Mouse (Mus musculus) R1 (cell line): ENCODE measurements around the gene Tpx2.

ENCODE experiments used
- DNase-seq: peaks from one replicate; pipeline ENCODE4 v3.0.0-alpha.2; 2018; ENCODE audit warnings: low read depth, low spot score

Gene Tpx2

GRCm38 (mm10) chr2:152914310-152915120 lies 66.8 kb downstream of the Tpx2 start:
- peak; percentile 85 for DNase-seq

DNA sequence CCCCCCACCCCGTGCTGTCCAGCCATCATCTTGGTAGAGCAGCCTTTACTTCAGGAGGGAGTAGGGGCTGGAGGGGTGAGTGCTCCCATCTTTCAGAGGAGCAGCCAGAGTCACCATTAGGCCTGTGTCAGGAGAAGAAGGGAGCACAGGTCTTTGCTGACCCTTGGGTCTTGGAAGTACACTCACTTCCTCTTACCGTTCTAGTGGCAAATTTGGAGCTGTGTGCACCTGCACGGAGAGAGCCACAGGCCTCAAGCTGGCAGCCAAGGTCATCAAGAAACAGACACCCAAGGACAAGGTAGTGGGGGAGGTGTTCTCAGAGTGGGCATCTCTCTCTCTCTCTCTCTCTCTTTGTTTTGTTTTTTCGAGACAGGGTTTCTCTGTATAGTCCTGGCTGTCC lies 67.7 kb downstream of the Tpx2 start:
- no peak for DNase-seq

GRCm38 (mm10) chr2:152916111-152916510 lies 68.3 kb downstream of the Tpx2 start:
- DNase-seq = no peak

DNA sequence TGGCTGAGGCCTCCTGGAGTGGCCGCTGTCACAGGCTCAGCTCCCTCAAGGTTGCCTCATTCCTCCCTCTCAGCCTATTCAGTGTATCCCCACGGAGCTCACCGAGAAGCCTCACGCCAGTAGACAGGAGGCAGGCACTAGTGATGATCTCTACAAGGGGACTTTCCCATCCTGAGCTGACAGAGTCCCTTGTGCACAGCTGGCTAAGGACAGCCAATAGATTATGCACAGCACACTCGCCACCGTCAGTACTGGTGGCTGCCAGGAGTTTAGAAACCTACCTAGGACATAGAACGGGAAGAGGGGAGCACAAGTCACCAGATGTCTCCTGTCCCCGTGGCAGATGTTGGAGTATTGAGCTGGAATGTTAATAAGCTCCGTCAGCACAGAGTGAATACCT lies 69.9 kb downstream of the Tpx2 start:
- DNase-seq = no peak

- no peak for DNase-seq
Measured at GRCm38 (mm10) chr2:152922376-152922775, 74.6 kb downstream of the Tpx2 start.

DNA sequence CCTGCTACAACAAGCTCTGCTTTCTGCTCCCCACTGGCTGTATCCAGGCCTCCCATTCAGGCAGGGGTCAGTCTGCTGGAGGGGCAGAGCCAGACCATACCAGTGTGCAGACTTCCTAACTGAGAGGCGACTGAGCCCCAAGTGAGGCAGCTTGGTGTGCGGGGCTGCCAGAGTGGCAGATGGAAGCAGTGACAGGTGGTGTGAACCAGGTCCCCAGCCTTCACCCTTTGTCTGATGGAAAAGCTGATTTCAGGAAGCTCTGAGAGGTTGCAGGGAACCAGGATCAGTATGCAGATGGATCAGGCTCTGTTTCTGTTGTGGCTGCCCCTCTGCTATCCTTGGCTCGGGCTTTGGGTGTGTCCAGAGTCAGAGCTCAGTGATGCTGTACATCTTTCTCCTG lies 75.9 kb downstream of the Tpx2 start:
- DNase-seq = no peak

GRCm38 (mm10) chr2:152924128-152924527 lies 76.4 kb downstream of the Tpx2 start:
- DNase-seq = no peak

DNA sequence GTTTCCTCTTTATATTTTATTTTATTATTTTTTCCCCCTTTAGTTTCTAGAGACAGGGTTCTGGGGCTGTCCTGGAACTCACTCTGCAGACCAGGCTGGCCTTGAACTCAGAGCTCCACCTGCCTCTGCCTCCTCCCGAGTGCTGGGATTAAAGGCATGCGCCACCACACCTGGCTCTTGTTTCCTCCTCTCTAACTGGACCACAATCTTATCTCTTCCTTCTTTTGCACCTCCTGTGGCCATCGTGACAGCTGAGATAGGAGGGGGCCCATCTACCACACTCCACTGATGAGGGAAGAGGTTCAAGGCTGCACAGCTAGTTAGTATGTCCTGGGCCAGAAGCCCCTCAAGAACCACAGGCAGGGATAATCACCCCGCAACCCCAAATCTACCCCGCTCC lies 76.8 kb downstream of the Tpx2 start:
- DNase-seq = no peak

DNA sequence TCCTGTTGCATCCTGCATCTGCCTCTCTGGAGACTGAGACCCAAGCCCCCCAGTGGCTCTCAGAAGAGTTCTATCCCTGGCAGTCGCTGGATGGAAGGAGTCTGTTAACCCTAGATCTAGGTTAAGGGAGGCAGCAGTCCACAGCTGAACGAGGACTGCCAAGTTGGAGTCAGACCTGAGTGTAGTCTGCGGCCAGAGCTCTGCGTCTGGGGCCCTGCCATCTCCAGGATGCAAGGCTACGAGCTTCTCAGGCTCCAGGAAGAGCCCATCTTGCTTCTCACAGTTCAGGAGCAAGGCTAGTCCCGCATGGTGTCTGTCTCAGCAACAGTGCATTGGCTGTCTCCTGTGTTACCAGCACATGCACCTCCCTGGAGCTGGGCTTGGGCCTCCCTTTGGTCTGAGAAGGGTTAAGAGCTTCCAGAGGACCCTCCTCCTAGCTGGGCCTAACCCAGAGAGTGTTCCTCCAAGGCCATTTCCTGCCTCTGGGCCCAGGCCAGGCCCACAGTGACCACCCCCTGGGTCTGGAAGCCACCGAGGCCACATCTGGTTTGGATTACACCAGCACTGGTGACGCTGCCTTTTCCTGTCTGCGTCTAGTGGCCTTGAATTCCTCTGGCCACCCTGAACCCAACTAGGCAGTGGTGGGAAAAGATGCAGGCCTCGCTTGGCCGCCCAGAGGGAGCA lies 77.6 kb downstream of the Tpx2 start:
- DNase-seq = no peak

GRCm38 (mm10) chr2:152926896-152927295 lies 79.1 kb downstream of the Tpx2 start:
- DNase-seq = no peak

DNA sequence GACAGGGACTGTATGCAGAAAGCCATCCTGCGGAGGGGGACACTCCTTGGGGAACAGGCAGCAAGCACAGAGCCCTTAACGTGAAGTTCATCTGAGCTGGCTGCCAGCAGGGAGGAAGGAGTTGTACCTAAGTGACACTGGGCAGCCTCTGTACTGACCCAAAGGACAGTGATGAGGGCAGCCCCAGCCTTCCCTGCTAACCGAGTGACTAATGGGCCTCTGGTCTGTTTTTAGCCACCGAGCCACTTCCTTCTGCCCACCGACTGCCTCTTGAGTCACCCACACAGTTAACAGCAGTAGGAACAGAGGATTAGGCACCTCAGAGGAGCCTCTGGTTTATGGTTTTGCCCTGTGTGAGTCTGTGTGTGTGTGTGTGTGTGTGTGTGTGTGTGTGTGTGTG lies 79.6 kb downstream of the Tpx2 start:
- no peak for DNase-seq

- no peak for DNase-seq
Measured at GRCm38 (mm10) chr2:152928219-152928987, 80.6 kb downstream of the Tpx2 start.

DNA sequence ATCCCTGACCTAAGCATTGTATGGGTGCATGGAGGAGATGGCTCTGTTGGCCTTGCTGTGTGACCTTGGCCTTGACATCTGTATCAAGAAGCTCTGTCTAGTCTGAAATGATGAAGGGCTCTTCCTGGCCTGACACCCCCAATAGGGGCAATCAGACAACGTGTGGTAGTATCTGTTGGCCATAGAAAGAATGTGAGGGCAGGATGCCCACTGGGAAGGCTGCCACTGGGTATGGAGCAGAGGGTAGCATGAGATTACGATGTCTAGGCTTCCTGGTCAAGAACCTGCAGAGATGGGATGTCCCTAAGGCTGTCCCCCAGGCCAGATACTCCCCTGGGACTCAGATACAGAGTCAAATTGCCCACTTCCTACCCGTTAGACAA lies 81.2 kb downstream of the Tpx2 start:
- DNase-seq = no peak

DNA sequence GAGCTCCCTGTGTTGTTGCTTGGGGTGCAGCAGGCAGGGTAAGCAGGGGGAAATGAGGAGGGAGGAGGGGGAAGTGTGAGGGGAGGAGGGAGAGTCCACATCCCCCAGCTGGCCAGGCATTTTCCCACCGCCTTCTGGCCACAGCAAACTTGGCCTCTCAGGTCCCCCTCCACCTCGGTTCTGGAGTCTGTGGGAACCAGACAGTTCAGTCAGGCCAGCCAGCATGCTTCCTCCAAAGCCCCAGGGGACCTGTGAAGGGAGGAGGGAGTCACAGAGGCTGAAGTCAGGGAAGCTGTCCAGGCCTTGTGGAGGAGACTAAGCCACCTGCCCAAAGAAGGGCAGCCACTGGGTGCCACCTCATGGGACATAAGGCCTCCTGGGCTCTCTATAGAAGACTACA lies 82.5 kb downstream of the Tpx2 start:
- no peak for DNase-seq

DNA sequence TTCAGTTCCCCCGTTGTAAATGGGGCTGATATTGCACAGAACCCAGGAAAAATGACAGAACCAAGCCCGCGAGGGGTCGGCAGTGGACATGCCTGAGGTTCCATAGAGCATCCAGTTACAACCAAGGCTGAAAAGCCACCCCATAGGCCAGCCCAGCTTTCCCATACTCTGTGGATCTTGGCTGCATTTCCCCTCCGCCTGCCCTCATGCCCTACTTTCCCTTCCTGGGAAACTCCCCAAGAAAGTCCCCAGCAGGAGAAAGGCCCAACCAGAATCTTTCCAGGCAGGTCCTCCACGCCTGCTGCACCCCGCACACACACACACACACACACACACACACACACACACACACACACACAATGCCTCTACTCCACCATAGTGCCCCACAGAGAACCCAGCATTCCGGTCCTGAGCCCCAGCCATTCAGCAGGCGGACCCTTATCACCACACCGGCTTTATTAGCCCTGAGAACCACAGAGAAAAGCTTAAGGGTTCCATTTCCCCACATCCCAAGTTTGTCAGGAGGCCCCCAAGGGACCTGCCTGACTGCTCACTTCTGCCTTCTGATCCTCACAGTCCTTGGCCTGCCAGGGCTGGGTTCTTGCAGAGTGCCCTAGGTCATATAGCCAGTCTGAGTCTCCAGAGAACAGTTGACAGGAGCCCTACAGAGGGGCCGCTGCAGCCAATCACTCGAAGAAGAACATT lies 83.8 kb downstream of the Tpx2 start:
- no peak for DNase-seq

GRCm38 (mm10) chr2:152933048-152933447 lies 85.3 kb downstream of the Tpx2 start, which contains the start of gene Foxs1:
Gene Foxs1, minus strand, starts transcription at chr2:152933208.
- no peak for DNase-seq

DNA sequence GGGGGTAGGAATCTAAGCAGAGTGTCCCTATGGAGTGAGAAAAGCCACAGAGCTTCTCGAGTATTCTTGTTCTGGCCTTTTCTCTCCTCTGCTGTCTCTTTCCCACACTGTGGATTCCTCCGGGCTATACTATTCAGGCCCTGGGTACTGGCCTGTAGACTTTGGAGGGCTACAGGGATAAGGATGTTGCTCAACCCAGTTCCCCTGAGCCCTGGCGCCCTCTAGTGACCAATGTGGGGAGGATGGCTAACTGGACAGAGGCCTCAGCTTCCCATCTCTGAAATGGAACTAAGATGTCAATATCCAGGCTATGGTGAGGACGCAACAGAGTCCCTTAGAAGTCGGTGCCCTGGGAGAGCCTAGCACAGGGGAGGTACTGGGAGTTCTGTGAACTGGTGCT lies 85.8 kb downstream of the Tpx2 start:
- DNase-seq = peak; percentile 71

DNA sequence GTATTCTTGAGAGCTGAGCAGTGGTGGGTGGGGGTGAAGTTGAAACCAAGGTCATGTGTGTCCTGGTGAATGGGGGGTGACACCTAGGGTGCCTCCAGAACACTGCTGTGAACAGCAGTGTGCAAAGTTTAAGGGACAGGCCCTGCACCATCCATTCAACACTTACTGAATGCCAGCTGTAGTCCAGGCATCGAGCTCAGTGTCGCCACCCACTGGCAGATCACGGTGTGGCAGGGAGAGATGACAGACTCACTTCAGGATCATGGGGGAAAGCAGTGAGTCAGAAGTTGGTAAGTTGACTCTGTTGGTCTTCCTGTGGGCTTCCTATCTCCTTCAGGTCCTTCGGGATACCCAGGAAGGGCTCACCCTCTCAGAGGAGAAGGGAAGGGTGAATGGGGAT lies 92.1 kb downstream of the Tpx2 start:
- DNase-seq = peak; percentile 58

DNA sequence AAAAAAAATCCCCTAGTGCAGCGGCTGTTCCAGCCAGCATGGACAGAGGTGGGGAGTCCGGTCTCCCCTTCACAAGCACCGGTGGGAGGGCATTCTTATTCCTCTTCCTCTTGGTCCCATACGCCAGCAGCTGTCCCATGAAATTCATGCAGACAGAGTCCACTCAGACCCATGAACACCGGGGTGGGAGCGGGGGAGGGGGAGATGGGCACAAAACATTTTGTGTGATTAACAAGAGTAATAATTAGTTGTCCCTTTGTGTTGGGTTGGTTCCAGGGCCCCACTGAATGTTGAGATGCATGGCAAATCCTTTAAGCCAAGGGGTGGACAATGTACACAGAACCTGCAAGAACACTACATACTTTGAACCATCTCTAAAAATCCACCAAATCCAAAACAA lies 93.3 kb downstream of the Tpx2 start:
- no peak for DNase-seq

DNA sequence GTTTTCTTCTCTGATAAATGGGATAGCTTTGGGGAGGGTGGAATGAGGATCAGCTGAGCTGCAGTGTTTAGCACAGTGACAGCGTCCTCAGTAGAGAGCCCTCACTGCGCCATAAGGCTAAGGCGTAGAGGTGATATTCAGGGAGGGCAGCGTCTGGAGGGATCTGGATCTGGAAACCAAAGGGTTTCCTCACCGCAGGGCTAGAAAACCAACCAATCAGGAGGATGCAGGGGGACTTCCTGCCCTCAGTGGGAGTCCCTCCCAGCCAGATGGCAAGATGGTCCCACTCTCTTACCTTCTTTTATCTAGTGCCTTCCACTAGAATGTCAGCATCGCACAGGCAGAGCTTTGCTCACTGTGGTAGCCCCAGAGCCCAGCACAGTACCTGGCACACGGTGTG lies 94.0 kb downstream of the Tpx2 start:
- DNase-seq = no peak

DNA sequence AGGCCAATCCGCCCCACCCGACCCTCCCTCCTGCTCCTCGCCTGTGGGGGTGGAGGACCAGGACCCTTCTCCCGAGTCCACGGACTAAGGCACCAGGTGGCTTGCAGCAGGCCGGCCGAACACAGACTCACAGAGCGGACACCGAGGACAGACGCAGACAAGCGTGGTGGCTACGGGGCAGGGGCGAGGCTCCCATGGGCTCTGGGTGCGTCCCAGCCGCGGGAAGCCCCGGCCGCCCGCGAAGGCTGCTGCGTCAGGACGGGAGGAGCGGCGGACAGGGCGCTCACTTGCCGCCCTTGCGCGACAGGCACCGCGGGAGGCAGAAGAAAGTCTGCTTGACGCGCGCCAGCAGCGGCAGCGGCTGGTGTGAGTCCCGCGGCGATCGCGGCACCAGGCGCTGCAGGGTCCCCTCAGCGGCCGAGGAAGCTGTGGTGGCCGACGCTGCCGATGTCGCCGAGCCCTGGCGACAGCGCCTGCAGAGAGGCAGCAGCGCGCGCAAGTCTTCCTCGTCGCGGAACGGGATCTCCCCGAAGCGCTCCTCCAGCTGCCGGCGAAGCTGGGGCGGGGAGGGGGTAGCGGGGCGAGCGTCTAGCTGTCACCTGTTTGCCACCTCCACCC lies 95.2 kb downstream of the Tpx2 start:
- no peak for DNase-seq
